Mouse (Mus musculus) ovary, postnatal 10 days (tissue): ENCODE results near the gene Ikzf2.

Experiments used
- DNase-seq: peaks from one replicate; pipeline ENCODE4 v3.0.0; 2022; ENCODE audit warnings: low spot score

The Ikzf2 gene

DNA sequence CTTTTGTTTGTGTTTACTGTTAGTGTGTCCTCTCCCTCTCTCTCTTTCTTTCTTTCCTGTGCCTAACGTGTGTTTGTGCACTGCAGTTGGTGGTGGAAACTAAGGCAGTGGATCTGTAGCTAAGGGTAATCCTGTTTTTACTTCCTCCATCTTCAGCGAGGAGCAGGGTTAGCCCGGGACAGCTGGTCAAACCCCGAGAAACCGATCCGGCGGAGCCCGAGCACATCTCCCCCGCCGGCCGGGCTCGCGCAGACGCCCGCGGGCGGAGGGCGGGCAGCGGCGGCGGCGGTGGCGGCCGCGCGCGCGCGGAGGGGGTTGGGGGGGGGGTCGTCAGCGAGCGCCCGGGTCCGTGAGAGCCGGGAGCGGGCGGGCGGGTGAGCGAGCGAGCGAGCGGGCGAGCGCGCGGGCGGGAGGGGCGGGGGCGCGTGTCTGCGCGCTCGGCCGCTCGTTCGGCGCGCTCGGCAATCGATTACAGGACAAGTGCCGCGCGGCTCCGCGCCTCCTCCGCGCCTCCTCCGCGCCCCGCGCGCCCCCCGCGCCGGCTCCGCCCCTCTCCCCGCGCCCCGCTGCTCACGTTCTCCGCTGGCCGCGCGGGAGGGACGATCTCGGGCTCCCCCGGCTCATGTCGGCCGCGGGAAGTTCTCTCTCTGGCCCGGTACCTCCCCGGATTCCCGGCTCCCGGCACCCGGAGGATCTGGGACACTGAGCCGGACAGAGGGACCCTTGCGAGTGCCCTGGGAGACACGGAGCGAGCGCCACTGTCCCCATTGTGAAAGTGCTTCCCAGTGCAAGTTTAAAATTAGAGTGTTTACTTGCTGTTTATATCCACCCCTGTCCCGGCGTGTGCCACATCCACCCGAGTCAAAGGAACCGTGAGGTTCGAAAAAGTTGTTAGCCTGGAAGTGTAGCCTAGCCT is at the start of gene Ikzf2:
Gene Ikzf2 (minus strand): TSS at position 170 of the 916 bp plus-strand sequence.
- DNase-seq = peak; percentile 54

GRCm38 (mm10) chr1:69729729-69730128 is 42.7 kb upstream of the Ikzf2 start:
- DNase-seq = no peak

DNA sequence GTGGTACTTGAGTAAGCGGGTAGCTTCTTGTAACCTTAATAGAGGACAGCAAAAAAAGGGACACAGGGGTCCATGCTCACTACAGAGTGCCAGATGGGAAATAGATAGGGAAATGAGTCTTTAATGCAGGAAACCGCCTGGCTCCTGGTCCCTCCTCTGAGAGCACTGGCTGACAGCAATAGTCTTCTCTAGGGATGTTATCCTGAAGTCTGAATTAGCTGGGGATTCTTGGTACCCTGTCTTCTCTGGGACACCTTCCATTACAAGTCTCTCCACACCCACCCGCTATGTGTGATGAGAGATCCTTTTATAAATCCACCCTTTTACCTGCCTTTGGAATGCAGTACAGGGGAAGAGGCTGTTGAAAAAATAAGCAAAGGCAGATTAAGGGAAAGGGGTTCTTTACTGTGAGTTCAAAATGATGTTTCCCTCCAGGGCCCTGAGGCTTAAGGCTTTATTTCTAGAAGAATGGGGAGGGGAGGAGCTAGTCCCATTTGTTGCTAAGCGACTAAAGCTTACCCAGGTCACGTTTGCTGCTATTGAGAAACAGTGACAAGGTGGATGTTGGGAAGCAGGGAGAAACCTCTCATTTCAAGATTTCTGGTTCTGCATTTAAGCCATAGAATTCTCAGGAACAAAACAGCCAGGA is 42.1 kb upstream of the Ikzf2 start:
- DNase-seq = no peak

GRCm38 (mm10) chr1:69727968-69728367 is 40.9 kb upstream of the Ikzf2 start:
- DNase-seq = no peak

- no peak for DNase-seq
Observed at GRCm38 (mm10) chr1:69717107-69717506, 30.1 kb upstream of the Ikzf2 start.

DNA sequence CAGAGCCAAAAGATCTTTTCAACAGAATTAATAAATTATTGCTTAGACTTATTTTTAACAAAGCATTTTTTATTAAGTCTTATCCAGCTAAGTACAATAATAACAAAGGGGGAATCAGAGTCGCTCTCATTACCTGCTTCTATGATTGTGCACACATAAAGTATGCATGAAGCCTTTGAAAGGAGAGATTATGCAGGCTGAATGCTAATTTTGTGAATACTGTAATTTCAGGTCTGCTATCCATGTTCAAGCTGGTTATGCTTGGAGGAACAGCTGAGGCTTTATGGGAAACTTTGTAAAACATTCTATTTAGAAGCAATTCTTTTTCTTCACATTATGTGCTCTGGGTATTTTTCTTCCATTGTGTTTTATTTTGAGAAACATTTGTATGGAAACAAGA is 21.5 kb upstream of the Ikzf2 start:
- no peak for DNase-seq

DNA sequence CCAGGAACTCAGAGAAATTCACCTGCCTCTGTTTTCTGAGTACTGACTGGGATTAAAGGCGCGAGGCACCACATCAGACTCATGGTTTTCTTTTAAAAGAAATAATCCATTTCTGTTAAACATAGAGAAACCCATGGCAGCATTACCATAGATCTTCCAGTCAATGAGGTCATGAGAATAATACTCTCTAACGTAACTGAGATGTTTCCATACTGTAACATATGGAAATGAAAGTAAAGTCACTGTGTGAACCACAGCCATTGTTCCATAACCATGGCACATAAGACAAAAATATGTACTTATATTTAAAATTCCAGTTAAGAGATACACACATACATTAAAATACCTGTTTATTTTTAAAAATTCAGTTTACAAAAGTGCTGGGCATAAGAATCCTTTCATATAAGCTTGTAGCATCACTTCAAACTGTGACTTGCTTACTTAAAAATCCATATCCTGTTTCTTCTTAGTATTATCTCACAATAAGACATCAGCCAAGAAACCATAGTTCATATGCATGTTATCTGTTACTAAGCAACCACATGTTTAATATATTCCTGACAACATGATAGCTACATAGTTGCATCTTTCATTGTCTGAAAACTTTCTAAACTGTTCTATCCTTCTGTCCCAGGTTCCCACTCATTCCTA is 16.6 kb upstream of the Ikzf2 start:
- DNase-seq = no peak

- no peak for DNase-seq
Observed at GRCm38 (mm10) chr1:69691946-69692345, 4.9 kb upstream of the Ikzf2 start.

DNA sequence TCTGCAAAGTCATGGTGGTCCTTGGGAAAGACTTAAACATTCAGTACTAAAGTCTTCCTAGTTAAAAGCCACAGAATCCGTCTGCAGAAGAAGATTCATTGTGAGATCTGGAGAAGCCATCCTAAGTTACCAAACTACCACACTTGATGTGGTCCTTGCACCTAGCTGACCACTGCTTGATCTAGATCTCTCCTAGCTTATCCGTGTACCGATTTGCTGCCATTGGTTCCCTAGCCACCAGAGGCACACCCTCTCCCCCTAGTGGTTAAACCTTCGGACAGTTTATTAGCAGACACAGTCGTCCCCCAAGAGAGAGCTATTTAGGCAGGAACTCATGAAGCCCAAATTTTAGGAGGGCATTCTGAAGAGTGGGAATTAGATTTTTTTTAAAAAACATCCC is 1.9 kb upstream of the Ikzf2 start:
- DNase-seq = no peak

DNA sequence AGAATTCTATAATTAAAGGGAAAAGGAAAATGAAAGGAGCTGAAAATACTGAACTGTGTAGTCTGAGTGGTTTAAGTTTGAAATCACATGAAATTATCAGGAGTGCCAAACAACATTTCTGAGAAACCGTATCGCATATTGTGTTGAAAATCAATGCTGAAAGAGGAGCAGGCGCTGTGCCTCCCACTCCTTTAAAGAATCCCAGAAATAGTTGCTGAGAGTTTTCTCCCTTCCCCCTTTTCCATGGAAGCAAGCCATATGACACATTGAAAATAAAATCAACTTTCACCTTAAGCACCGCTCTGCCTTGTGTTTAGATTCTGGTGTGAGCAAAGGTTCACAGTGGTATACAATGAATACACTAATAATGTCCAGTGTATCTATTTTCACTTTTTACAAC is 1.1 kb upstream of the Ikzf2 start:
- no peak for DNase-seq

- DNase-seq = no peak
Observed at GRCm38 (mm10) chr1:69686741-69687075, 337 bp downstream of the Ikzf2 start.

DNA sequence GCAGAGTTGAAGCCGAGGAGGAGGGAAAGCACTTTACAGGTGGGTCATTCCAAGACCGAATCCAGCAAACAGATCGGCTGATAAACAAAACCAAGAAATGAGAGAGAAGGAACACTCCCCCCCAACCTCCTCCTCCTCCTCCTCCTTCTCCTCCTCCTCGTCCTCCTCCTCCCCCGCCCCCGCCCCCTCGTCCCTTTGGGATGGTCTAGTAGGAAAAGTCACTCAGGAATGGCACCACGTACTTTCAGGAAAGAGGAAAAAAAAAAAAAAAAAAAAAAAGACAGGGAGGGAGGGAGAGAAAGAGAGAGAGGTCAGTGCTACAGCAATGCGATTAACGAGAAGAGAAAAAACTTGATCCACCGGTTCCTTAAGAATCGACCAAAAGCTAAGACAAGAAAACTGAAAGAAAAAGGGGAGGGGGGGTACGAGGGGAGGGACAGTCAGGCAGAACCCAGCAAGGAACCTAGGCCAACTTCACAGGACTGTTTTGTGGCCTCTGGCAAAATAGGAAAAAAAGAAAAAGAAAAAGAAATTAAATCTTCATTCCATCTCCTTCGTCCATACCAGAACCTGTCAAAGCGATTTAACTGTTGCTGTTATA is 1.1 kb downstream of the Ikzf2 start:
- DNase-seq = no peak

DNA sequence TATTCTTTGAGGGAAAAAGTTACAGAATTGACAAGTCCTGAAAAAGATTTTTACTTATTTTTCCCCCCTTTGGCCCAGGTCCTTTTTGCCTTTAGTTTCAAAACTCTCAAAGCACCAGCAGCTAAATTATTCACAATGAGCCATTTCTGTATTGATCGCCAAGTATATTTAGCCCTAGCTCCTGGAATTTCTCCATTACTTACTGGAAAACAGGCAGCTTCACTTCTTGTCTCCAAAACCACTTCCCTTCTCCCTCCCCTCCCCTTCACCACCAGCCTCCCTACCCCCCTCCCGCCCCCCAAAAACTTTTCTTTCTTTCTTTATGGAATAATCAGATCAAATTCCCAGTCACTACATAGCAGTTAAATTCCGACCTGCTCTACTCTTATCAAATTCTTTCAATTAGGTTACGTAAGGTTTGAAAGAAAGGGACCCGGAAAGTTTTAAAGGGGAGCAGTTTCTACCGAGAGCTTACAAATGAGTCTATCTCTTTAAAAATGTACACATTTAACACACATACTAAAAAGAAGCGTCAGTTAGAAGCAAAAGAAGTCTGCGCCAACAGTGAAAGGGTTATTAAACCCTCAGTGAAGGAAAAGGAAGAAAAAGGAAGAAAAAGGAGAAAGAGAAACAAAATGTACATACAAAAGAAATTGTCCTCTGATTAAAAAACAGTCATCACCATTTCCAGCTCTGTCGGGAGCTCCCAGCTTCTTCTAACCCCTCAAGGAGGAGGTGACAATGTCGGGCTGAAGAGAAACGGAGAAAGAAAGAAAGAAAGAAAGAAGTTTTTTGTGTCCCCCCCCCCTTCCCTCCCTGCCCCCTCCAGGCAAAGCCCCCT is 1.8 kb downstream of the Ikzf2 start:
- DNase-seq = no peak

DNA sequence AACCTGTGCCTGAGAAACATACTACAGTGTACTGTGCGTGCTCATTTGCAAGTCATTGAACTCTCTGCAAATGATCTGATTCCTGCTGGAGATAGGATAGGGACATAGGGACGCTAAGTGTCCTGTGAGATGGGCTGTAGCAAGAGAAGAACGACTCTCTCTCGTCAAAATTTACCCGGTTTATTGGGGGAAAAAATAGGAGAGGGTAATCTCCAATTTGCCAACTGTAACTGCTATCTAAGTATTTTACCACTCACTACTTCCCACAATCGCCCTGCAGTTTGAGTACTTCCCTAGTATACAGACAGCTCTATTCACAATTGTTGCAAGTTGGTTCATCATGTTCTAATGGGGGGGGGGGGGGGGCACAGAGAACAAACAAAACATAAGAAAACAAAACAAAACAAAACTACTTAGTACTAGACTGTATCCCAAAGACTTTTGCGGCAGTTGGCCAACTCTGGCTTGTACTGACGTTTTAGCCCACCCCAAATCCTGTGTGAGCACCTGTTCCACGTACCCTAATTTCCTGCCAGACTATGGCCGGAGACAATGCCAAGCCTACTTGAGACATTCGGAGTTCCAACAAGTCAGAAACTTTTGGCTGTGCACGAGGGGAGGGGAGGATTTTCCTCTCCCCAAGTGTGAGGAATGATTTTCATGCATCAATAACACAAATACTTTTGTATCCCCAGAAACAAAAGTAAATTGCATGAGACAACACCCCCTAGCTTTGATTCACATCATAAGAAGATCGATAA is 2.6 kb downstream of the Ikzf2 start:
- no peak for DNase-seq

DNA sequence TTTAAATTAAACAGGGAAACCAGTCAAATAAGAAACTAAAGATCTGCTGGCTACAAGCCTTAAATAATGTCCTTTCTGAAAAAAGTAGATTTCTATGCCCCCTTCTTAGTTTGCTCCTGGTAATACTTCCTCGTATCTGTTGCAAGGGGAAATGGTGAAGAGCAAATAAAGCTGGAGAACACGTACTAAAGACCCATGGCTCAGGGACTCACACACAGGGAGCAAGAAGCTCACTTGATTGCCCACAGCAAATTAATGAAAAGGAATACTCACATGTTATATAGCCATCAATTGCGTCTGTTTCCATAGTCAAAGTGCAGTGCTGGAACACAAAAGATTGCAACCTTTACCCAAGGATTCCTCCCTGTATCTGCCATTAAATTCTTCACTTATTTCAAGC is 3.2 kb downstream of the Ikzf2 start:
- no peak for DNase-seq

- DNase-seq = no peak
Observed at GRCm38 (mm10) chr1:69683058-69683457, 4.0 kb downstream of the Ikzf2 start.

GRCm38 (mm10) chr1:69682261-69682660 is 4.8 kb downstream of the Ikzf2 start:
- no peak for DNase-seq

- DNase-seq = no peak
Observed at GRCm38 (mm10) chr1:69681003-69681402, 6.0 kb downstream of the Ikzf2 start.

GRCm38 (mm10) chr1:69680501-69680900 is 6.5 kb downstream of the Ikzf2 start:
- no peak for DNase-seq

DNA sequence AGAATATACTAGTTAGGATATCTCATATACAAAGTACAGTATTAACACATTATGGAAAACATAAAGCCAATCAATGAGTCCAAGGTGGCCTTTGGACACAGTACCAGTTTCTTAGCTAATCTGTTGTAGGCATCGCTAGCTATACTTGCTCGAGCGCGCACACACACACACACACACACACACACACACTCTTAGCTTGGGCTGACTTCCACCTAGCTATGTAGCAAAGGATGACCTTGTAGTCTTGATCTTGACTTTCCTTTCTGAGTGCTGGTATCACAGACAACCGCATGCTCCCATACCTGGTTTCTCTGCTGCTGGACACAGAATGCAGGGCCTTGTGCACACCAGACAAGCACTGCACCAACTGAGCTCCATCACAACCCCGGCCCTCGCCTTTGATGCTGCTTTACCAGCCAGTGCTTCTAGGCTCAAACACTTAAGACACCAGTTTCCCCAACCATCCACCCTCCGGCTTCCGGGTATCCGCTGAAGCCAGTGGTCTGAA is 17.1 kb downstream of the Ikzf2 start:
- no peak for DNase-seq

GRCm38 (mm10) chr1:69667456-69667855 is 19.6 kb downstream of the Ikzf2 start:
- DNase-seq = no peak
